Mouse (Mus musculus) liver, embryonic 14.5 days (tissue): Measurements from ENCODE around the gene Txndc12.

Source experiments
- CTCF ChIP-seq: IDR thresholded peaks from 2 replicates; pipeline ENCODE4 v1.5.1; 2016; ENCODE audit warnings: antibody characterized with exemption, low read depth, control low read depth
- EP300 ChIP-seq: IDR thresholded peaks from 2 replicates; pipeline ENCODE4 v1.6.1; 2016; ENCODE audit warnings: antibody characterized with exemption, low read depth

- TF ChIP-seq CTCF (no peak), EP300 (no peak)
Observed at GRCm38 (mm10) chr4:108877901-108878300, 43.5 kb downstream of the Txndc12 start.
